Mouse (Mus musculus): ENCODE results near the gene Ly6g5b.

DNA sequence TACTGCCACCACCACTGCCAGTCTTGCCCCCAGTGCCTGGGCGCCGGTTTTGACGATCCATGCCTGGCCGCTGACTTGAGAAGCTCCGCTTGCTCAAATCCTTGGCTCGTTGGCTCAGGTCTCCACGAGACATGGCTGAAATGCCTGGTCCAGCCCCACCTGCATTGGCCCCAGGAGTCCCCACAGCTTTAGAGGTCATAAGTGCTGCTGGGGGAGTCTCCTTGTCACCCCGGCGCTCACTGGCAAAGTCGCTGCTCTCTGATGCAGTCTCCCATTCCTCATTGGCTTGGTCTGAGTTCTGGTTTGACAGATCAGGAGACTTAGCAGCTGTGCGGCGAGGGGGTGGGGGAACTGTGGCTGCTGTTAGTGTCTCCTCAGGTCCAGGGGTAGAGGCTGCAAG, 40.2 kb upstream of the Ly6g5b start:
- TF ChIP-seq CHD2 (IDR thresholded peaks at IDR 0.05; ENCODE audit: low read depth, low read length) = no peak
- no peak for TF ChIP-seq HCFC1 (IDR thresholded peaks at IDR 0.05; ENCODE audit: borderline replicate concordance, insufficient read depth, low read length)
- TF ChIP-seq MAFK (IDR thresholded peaks at IDR 0.05; ENCODE audit: insufficient read depth, low read depth, low read length) = no peak

Measured in ES-E14 (cell line).